Mouse (Mus musculus) G1E (cell line): Measurements from ENCODE around the gene Med13l. TPM values are rescaled to one million over a fixed set of nuclear protein-coding genes. Genes with fewer than 3 reads are reported as not detected.

Source experiments
- ATAC-seq: 2 replicates; pipeline ENCODE4 v1.8.0; 2016; ENCODE audit warnings: mild to moderate bottlenecking; ENCODE audit not compliant: insufficient number of reproducible peaks, poor library complexity, low FRiP score, severe bottlenecking; ENCODE audit errors: extremely low read depth
- DNase-seq: peaks from one replicate; pipeline ENCODE4 v3.0.0; 2012; ENCODE audit warnings: low spot score
- H3K27me3 ChIP-seq: 2 replicates; pipeline ENCODE4 v1.6.1; 2012; ENCODE audit warnings: mild to moderate bottlenecking, low read length, inconsistent platforms; ENCODE audit not compliant: insufficient read depth
- H3K36me3 ChIP-seq: replicated peaks from 2 replicates; pipeline ENCODE3; 2012; ENCODE audit warnings: mild to moderate bottlenecking, inconsistent platforms
- H3K4me1 ChIP-seq: 2 replicates; pipeline ENCODE4 v1.6.1; 2012; ENCODE audit warnings: low read depth, low read length, inconsistent platforms, mixed read lengths; ENCODE audit not compliant: insufficient read depth
- H3K4me3 ChIP-seq: 2 replicates; pipeline ENCODE4 v1.5.1; 2012; ENCODE audit warnings: low read depth, mild to moderate bottlenecking, inconsistent platforms, low read length, moderate library complexity, mixed read lengths
- H3K9me3 ChIP-seq: replicated peaks from 2 replicates; pipeline ENCODE4 v1.6.1; 2012; ENCODE audit warnings: inconsistent platforms
- CTCF ChIP-seq: IDR thresholded peaks from 2 replicates; pipeline ENCODE4 v1.5.1; 2012; ENCODE audit warnings: low read depth, low read length, inconsistent platforms, mixed read lengths
- GATA1 ChIP-seq: IDR thresholded peaks from 2 replicates; pipeline ENCODE4 v1.6.1; 2012; ENCODE audit warnings: borderline replicate concordance, low read length, inconsistent platforms, mixed read lengths
- GATA2 ChIP-seq: IDR thresholded peaks from 2 replicates; pipeline ENCODE4 v1.6.1; 2012; ENCODE audit warnings: low read depth, low read length, inconsistent platforms, borderline replicate concordance
- POLR2AphosphoS5 ChIP-seq: IDR thresholded peaks from 2 replicates; pipeline ENCODE4 v1.6.1; 2012; ENCODE audit warnings: low read depth, low read length, inconsistent platforms; ENCODE audit not compliant: insufficient replicate concordance
- TAL1 ChIP-seq: conservative IDR thresholded peaks from 2 replicates; pipeline ENCODE4 v1.6.1; 2012; ENCODE audit warnings: low read depth, low read length, inconsistent platforms, mixed read lengths
- polyA plus RNA-seq: library from polyadenylated mRNA; stranded (reverse); fragments of >175 nt; gene quantifications from 2 replicates; pipeline ENCODE4 v1.2.3, GENCODE M21; 2012
- total RNA-seq, 2 experiments: library from RNA; stranded (forward) in 1 of 2; stranded (reverse) in 1 of 2; fragments of 200-1000 nt in 1 of 2; fragments of >200 nt in 1 of 2; fragmentation: Nextera tagmentation in 1 of 2; gene quantifications; 2 replicates each; pipeline ENCODE4 v1.2.3; 2014 to 2017

The Med13l gene
- total and polyA plus RNA-seq, 3 experiments = 16.8 to 91.7 (median 17.9) TPM

DNA sequence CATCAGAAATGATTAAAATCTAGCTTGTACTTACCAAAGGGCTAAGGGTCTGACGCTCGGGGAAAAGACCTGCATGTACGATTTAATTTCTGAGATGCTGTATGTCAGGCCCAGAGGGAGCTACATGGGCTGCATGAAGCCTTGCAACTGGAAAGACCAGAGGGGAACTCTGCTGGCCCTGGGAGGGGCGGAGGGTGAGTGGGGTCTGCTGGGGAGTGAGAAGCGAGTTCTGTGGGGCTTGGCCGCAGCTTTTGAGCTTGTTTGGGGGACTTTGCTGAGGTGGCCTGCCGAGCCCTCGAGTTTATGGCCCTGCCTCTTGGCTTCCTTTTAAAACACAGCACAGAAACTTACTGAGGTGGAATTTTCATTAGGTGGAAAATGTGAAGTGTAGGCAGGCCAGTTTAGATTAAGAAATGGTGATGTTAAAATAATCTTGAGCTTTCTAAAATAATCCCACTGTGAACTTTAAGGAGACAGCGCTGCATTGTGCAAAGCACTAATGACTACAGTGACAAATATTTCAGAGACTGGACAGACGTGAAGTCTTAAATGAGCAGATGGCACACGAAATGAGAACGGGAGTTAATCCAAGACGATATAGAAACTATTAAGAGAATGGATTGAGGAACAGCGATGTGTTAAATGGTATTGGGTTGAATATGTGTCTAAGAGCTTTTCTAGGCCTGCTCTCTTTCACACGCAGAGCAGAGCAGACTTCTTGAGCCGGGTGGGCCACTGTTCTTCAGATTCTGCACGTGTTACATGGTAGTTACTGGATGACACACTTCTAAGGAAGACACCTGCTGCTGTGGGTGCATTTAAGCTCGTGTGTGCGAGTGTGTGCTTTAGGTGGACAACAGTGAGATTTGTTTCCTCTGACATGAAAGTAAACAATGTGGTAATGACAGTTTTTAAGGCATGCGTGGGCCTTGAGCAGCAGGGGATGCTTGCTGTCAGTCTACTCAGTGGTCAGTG lies 9.4 kb downstream of the Med13l start:
- Histone ChIP-seq H3K4me3 (no peak overlapping the region; the same call in 1 of the 2 replicates), H3K27me3 (no peaks in the 10 kb centered on the region), H3K9me3 (no peaks in the 10 kb centered on the region), H3K36me3 (peaks cover 36% of the 10 kb centered on the region), H3K4me1 (peaks cover 77% of the 10 kb centered on the region)
- DNase-seq = no peak
- no peak for TF ChIP-seq GATA1
- no peak for TF ChIP-seq CTCF
- no peak for TF ChIP-seq TAL1
- TF ChIP-seq POLR2AphosphoS5 = no peak
- ATAC-seq = no peak

- H3K4me3 ChIP-seq = no peak overlapping the region
- TF ChIP-seq POLR2AphosphoS5 = no peak
- no peak for TF ChIP-seq GATA2
- TF ChIP-seq TAL1 = no peak
- no peak for TF ChIP-seq GATA1
- no peak for TF ChIP-seq CTCF
- H3K36me3 ChIP-seq = peaks cover 47% of the 10 kb centered on the region
- DNase-seq = no peak
- no peaks in the 10 kb centered on the region for H3K27me3 ChIP-seq
- H3K9me3 ChIP-seq = no peaks in the 10 kb centered on the region
- no peak for ATAC-seq
- H3K4me1 ChIP-seq = peaks cover 77% of the 10 kb centered on the region
Observed at GRCm38 (mm10) chr5:118571504-118571903, 11.0 kb downstream of the Med13l start.

DNA sequence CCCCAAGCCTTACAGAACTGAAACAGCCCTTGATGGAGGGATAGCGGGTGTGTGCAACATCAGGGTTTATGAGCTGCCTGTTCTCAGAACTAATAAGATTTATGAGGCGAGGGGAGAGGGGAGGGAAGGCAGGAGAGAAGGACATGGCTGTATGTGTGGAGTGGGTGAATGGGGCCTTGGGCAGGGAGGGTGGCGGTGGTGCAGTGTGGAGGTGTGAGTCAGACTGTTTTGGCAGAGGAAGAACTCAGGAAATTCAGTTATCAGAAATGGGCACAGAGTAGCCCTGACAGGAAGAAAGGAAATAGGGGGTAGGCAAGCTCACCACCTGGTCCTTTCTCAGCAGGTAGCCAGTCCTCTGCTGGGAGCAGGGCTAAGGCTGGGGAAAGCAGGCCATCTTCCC lies 13.8 kb downstream of the Med13l start:
- DNase-seq = no peak
- H3K9me3 ChIP-seq = no peaks in the 10 kb centered on the region
- no peak for TF ChIP-seq GATA1
- TF ChIP-seq CTCF = no peak
- TF ChIP-seq POLR2AphosphoS5 = no peak
- TF ChIP-seq GATA2 = no peak
- TF ChIP-seq TAL1 = no peak
- H3K4me3 ChIP-seq = no peak overlapping the region
- peak; percentile 29; the same call in 1 of the 2 replicates for ATAC-seq
- H3K27me3 ChIP-seq = no peaks in the 10 kb centered on the region
- peaks cover 50% of the 10 kb centered on the region for H3K36me3 ChIP-seq
- peaks cover 72% of the 10 kb centered on the region for H3K4me1 ChIP-seq

DNA sequence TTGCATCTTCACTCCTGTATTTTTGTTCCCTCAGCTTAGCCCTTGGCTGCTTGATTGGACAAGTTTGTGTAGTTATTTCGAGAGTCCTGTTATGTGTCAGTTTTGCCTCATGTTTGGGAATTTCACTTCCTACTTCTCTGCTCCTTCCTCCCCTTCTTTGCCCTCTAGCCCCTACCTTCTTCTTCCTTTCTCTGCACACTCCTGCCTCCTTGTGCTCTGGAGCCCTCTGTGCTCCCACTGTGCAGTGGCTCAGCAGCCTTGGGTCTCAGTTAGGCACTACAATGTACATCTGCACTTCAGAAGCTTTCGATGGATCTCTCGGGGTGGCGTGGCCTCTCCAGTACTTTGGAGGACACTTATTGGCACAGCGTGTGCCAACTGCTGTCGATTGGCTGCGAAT lies 14.5 kb downstream of the Med13l start:
- H3K4me3 ChIP-seq = no peak overlapping the region
- H3K36me3 ChIP-seq = peaks cover 53% of the 10 kb centered on the region
- TF ChIP-seq CTCF (no peak), TAL1 (no peak), POLR2AphosphoS5 (no peak), GATA2 (no peak), GATA1 (no peak)
- DNase-seq = no peak
- no peaks in the 10 kb centered on the region for H3K27me3 ChIP-seq
- no peaks in the 10 kb centered on the region for H3K9me3 ChIP-seq
- peaks cover 66% of the 10 kb centered on the region for H3K4me1 ChIP-seq
- ATAC-seq = no peak

DNA sequence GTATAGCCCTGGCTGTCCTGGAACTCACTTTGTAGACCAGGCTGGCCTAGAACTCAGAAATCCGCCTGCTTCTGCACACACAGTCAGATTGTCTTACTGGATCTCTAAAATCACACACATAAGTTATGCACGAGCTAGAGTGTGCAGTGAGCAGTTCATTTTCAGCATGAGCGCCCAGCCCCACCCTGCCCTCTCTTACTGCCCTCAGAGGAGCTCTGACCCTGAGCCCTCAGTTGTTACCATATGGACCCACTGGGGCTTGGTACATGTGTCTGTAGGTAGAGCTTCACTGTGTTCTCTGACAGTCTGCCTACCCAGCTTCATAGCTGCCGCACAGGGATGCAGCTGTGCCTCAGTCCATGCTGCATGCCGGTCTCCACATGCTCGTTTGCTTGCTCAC lies 15.4 kb downstream of the Med13l start:
- no peak for ATAC-seq

GRCm38 (mm10) chr5:118576731-118577130 lies 16.3 kb downstream of the Med13l start:
- DNase-seq (no peak), ATAC-seq (no peak)
- H3K4me3 ChIP-seq = no peak overlapping the region
- TF ChIP-seq POLR2AphosphoS5 (no peak), GATA1 (no peak), CTCF (no peak), TAL1 (no peak), GATA2 (no peak)
- no peaks in the 10 kb centered on the region for H3K27me3 ChIP-seq
- H3K36me3 ChIP-seq = peaks cover 45% of the 10 kb centered on the region
- H3K9me3 ChIP-seq = no peaks in the 10 kb centered on the region
- peaks cover 50% of the 10 kb centered on the region for H3K4me1 ChIP-seq

More for the DNA sequence above, 15.4 kb downstream of the Med13l start:
- TF ChIP-seq POLR2AphosphoS5 = no peak
- TF ChIP-seq CTCF = no peak
- TF ChIP-seq GATA1 = no peak
- TF ChIP-seq GATA2 = no peak
- TF ChIP-seq TAL1 = no peak
- H3K36me3 ChIP-seq = peaks cover 48% of the 10 kb centered on the region
- H3K27me3 ChIP-seq = no peaks in the 10 kb centered on the region
- no peak overlapping the region for H3K4me3 ChIP-seq
- no peaks in the 10 kb centered on the region for H3K9me3 ChIP-seq
- no peak for DNase-seq
- H3K4me1 ChIP-seq = peaks cover 57% of the 10 kb centered on the region
